Comparison of ENCODE assay signal across 8 mouse cellular contexts in genomic region chr3:127836798-127837153, GRCm38 (mm10). TPM values are rescaled to one million over a fixed set of nuclear protein-coding genes. Genes with fewer than 3 reads are reported as not detected.
DNase-seq lines count a peak whose midpoint lies in the region; ATAC-seq and TF ChIP-seq lines count a peak whose summit lies in the region.

No protein-coding gene starts in this region.

- peaks cover 3% of the 10 kb centered on the region; the same call in 1 of the 2 replicates for H3K4me1 ChIP-seq in cerebellum, adult 2 months (ENCODE audit: control insufficient read depth, insufficient read depth, low read length)
- H3K4me1 ChIP-seq in neural tube, embryonic 11.5 days (ENCODE audit: control insufficient read depth, insufficient read depth, low read length), result peaks cover 9% of the 10 kb centered on the region
- H3K4me1 ChIP-seq in limb, embryonic 10.5 days, result peaks cover 19% of the 10 kb centered on the region
- peaks cover 31% of the 10 kb centered on the region for H3K4me1 ChIP-seq in neural tube, embryonic 15.5 days

- H3K4me3 ChIP-seq in cerebellum, adult 2 months (replicated peaks; ENCODE audit: insufficient read depth, low read depth, low read length), result peak overlapping the region; percentile 91
- H3K4me3 ChIP-seq in neural tube, embryonic 11.5 days (ENCODE audit: low read depth, low read length), result peak overlapping the region; percentile 95
- peak overlapping the region; percentile 87 for H3K4me3 ChIP-seq in limb, embryonic 10.5 days
- H3K4me3 ChIP-seq in neural tube, embryonic 15.5 days (replicated peaks), result peak overlapping the region; percentile 90

- peak overlapping the region; percentile 62 for H3K4me2 ChIP-seq in neural tube, embryonic 11.5 days (ENCODE audit: low read depth)
- H3K4me2 ChIP-seq in neural tube, embryonic 15.5 days, result peak overlapping the region; percentile 76

- H3K27me3 ChIP-seq in cerebellum, adult 2 months (ENCODE audit: control insufficient read depth, insufficient read depth, low read length), result no peaks in the 10 kb centered on the region
- H3K27me3 ChIP-seq in neural tube, embryonic 11.5 days (ENCODE audit: control insufficient read depth, insufficient read depth, low read length), result no peaks in the 10 kb centered on the region
- H3K27me3 ChIP-seq in limb, embryonic 10.5 days (ENCODE audit: low read depth, poor library complexity, severe bottlenecking), result no peaks in the 10 kb centered on the region
- H3K27me3 ChIP-seq in neural tube, embryonic 15.5 days (replicated peaks), result no peaks in the 10 kb centered on the region

- H3K27ac ChIP-seq in cerebellum, adult 2 months (ENCODE audit: insufficient read depth, low read length), result 0 out of 2 replicates have a peak overlapping the region, but pooled peaks have one; percentile 0
- peak overlapping the region; percentile 69; the same call in 1 of the 2 replicates for H3K27ac ChIP-seq in neural tube, embryonic 11.5 days (ENCODE audit: low read depth, low read length)
- peak overlapping the region; percentile 94 for H3K27ac ChIP-seq in limb, embryonic 10.5 days
- H3K27ac ChIP-seq in neural tube, embryonic 15.5 days (replicated peaks), result peak overlapping the region; percentile 93

- no peak for DNase-seq in cerebellum, adult 2 months
- DNase-seq in cerebellum, postnatal 10 days, result no peak
- DNase-seq in neural tube, embryonic 11.5 days (ENCODE audit: low spot score), result no peak
- DNase-seq in neural tube, embryonic 10.5 days (ENCODE audit: extremely low spot score, low spot score), result no peak
- DNase-seq in limb, embryonic 10.5 days (ENCODE audit: low spot score), result no peak
- no peak for DNase-seq in spleen, postnatal 4 days (ENCODE audit: low spot score in 2 of 2)
- no peak for DNase-seq in c-Kit-positive CD71-positive TER-119-positive erythroid progenitor cells, embryonic 14.5 days (ENCODE audit: low spot score)

- H3K9ac ChIP-seq in neural tube, embryonic 11.5 days (ENCODE audit: low read length), result peak overlapping the region; percentile 88
- H3K9ac ChIP-seq in neural tube, embryonic 15.5 days (replicated peaks), result peak overlapping the region; percentile 83

- no peaks in the 10 kb centered on the region for H3K36me3 ChIP-seq in neural tube, embryonic 11.5 days (ENCODE audit: control insufficient read depth, insufficient read depth, low read length)
- H3K36me3 ChIP-seq in limb, embryonic 10.5 days, result peaks cover 8% of the 10 kb centered on the region
- no peaks in the 10 kb centered on the region for H3K36me3 ChIP-seq in neural tube, embryonic 15.5 days

- H3K9me3 ChIP-seq in neural tube, embryonic 11.5 days (ENCODE audit: control insufficient read depth, low read length), result no peaks in the 10 kb centered on the region
- H3K9me3 ChIP-seq in limb, embryonic 10.5 days (replicated peaks), result no peaks in the 10 kb centered on the region
- no peaks in the 10 kb centered on the region for H3K9me3 ChIP-seq in neural tube, embryonic 15.5 days (replicated peaks)

- peak; percentile 2; the same call in 1 of the 2 replicates for ATAC-seq in neural tube, embryonic 11.5 days (ENCODE audit: insufficient read depth, low FRiP score, low TSS enrichment)
- 0 out of 2 replicates have a peak, but pooled peaks have one; percentile 1 for ATAC-seq in neural tube, embryonic 15.5 days (ENCODE audit: low FRiP score)

- WGBS in cerebellum, adult 2 months, result 1% methylated on average over 17 of the region's 17 CpGs
- WGBS in neural tube, embryonic 11.5 days, result 0% methylated on average over 15 of the region's 17 CpGs
- 0% methylated on average over 17 of the region's 17 CpGs for WGBS in limb, embryonic 10.5 days
- 1% methylated on average over 17 of the region's 17 CpGs for WGBS in neural tube, embryonic 15.5 days

- TF ChIP-seq POLR2A in cerebellum, adult 2 months (IDR thresholded peaks at IDR 0.05; ENCODE audit: borderline replicate concordance, insufficient read depth, low read length), result no peak

- TF ChIP-seq CTCF in cerebellum, adult 2 months (IDR thresholded peaks at IDR 0.05; ENCODE audit: borderline replicate concordance, insufficient read depth, low read depth, low read length), result no peak

RNA-seq across cellular contexts. Expression of gene Ap1ar, which starts 0.5 kb away (rescaled TPM):
- 49.8 and 52.8 TPM in 2 replicates for polyA plus RNA-seq in cerebellum, adult 2 months (2012; rRNA removed)
- polyA plus RNA-seq in neural tube, embryonic 11.5 days (2014; fragmentation: Nextera tagmentation; extraction: Ambion mirVana), result 71.2 and 78.0 TPM in 2 replicates
- polyA plus RNA-seq in limb, embryonic 10.5 days (2016; fragmentation: Nextera tagmentation; extraction: Ambion mirVana), result 59.9 and 67.6 TPM in 2 replicates
- polyA plus RNA-seq in neural tube, embryonic 15.5 days (2015; fragmentation: Nextera tagmentation; extraction: Ambion mirVana), result 94.2 and 105 TPM in 2 replicates

RNA-seq across cellular contexts. Expression of gene Tifa, which starts 47.2 kb away (rescaled TPM):
- polyA plus RNA-seq in cerebellum, adult 2 months (2012; rRNA removed), result 3.9 and 4.3 TPM in 2 replicates
- polyA plus RNA-seq in neural tube, embryonic 11.5 days (2014; fragmentation: Nextera tagmentation; extraction: Ambion mirVana), result 2.4 TPM in 2 replicates
- 1.2 and 1.7 TPM in 2 replicates for polyA plus RNA-seq in limb, embryonic 10.5 days (2016; fragmentation: Nextera tagmentation; extraction: Ambion mirVana)
- 3.6 and 6.0 TPM in 2 replicates for polyA plus RNA-seq in neural tube, embryonic 15.5 days (2015; fragmentation: Nextera tagmentation; extraction: Ambion mirVana)

RNA-seq across cellular contexts. Expression of gene Alpk1, which starts 56.4 kb away (rescaled TPM):
- 1.8 and 2.0 TPM in 2 replicates for polyA plus RNA-seq in cerebellum, adult 2 months (2012; rRNA removed)
- polyA plus RNA-seq in neural tube, embryonic 11.5 days (2014; fragmentation: Nextera tagmentation; extraction: Ambion mirVana), result 0.64 and 0.74 TPM in 2 replicates
- 0.30 TPM in 2 replicates for polyA plus RNA-seq in limb, embryonic 10.5 days (2016; fragmentation: Nextera tagmentation; extraction: Ambion mirVana)
- 0.61 and 0.96 TPM in 2 replicates for polyA plus RNA-seq in neural tube, embryonic 15.5 days (2015; fragmentation: Nextera tagmentation; extraction: Ambion mirVana)

RNA-seq across cellular contexts. Expression of gene Fam241a, which starts 59.3 kb away (rescaled TPM):
- polyA plus RNA-seq in cerebellum, adult 2 months (2012; rRNA removed), result 1.6 and 1.9 TPM in 2 replicates
- 7.1 and 9.0 TPM in 2 replicates for polyA plus RNA-seq in neural tube, embryonic 11.5 days (2014; fragmentation: Nextera tagmentation; extraction: Ambion mirVana)
- polyA plus RNA-seq in limb, embryonic 10.5 days (2016; fragmentation: Nextera tagmentation; extraction: Ambion mirVana), result 1.7 and 2.0 TPM in 2 replicates
- polyA plus RNA-seq in neural tube, embryonic 15.5 days (2015; fragmentation: Nextera tagmentation; extraction: Ambion mirVana), result 7.7 and 8.7 TPM in 2 replicates

Comparison
In these comparisons a context has a peak if more than half of its experiments do, and no peak if none do; other contexts are left out.
1. H3K27ac ChIP-seq: peak in every context shown above with its lines; median percentile 94 in limb, embryonic 10.5 days; 93 in neural tube, embryonic 15.5 days; 69 in neural tube, embryonic 11.5 days; 0 in cerebellum, adult 2 months.